Mouse (Mus musculus): Measurements from ENCODE around the gene Cmtm6.

GRCm38 (mm10) chr9:114785432-114786125, 54.7 kb downstream of the Cmtm6 start:
- TF ChIP-seq CTCF (IDR thresholded peaks at IDR 0.05; ENCODE audit: control insufficient read depth, insufficient read depth, insufficient read length) = no peak
- no peak for TF ChIP-seq MYOG (IDR thresholded peaks at IDR 0.05; ENCODE audit: control insufficient read depth, extremely low read depth, insufficient read length)
- TF ChIP-seq USF1 (IDR thresholded peaks at IDR 0.05; ENCODE audit: low read depth) = no peak
- no peak for TF ChIP-seq MAX (IDR thresholded peaks at IDR 0.05)
- no peak for TF ChIP-seq CEBPB (IDR thresholded peaks at IDR 0.05; ENCODE audit: low read depth)
- TF ChIP-seq FOSL1 (IDR thresholded peaks at IDR 0.05; ENCODE audit: insufficient read depth, low read length, poor library complexity, severe bottlenecking) = no peak
- no peak for TF ChIP-seq MYOD1 (IDR thresholded peaks at IDR 0.05; ENCODE audit: control insufficient read depth, insufficient read length, low read depth)

Measured in C2C12 (cell line).